Comparison of ENCODE assay signal across 9 mouse cellular contexts in the genomic region with DNA sequence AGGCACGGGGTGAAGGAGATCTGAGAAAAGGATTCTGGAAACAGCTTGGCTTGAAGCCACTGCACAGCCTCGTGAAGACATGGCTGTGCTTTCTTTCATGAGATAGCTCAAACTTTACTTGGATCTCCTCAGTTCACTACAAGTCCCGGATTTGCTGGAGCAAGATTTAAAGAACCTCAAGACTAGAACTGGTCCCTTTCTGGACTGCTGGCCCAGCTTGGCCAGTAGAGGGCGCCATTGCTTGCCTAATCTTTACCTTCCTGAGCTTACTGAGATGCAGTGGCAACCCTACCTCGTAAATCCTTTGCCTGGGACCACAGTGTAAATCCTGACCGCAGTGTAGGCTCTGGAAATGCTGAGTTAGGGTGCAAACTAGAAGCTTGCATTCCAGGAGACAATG. TPM values are rescaled to one million over a fixed set of nuclear protein-coding genes. Genes with fewer than 3 reads are reported as not detected.
DNase-seq lines count a peak whose midpoint lies in the region; ATAC-seq and TF ChIP-seq lines count a peak whose summit lies in the region.
"Had no signal": no experiment of that assay in that cellular context is flagged by ENCODE, and none has a peak within 500 bp of the region (broad histone marks: within the 10 kb centered on the region; RNA-seq: fewer than 3 reads in every experiment).

No protein-coding gene starts in this region.

- no peaks in the 10 kb centered on the region for H3K36me3 ChIP-seq in lung, postnatal 0 days (ENCODE audit: insufficient read depth, low read length)

- peak; percentile 43 for ATAC-seq in CD4-positive, CD25-positive, alpha-beta regulatory T cell, adult 4 months
- no peak for ATAC-seq in lung, postnatal 0 days

- H3K9me3 ChIP-seq in lung, postnatal 0 days (ENCODE audit: low read length): no peaks in the 10 kb centered on the region

- H3K9ac ChIP-seq in lung, postnatal 0 days (replicated peaks; ENCODE audit: low read depth): no peak overlapping the region

- intact Hi-C loops in gastrocnemius, postnatal 14 days (cut with DNase I; ENCODE audit: low total_unique reads): loop anchor here (2.0 kb wide), 1 partner anchor 51 kb away; no protein-coding TSS in a partner anchor

- no peaks in the 10 kb centered on the region for H3K27me3 ChIP-seq in lung, postnatal 0 days (replicated peaks; ENCODE audit: insufficient read depth, low read length)

- WGBS in lung, postnatal 0 days: 27% methylated on average over 6 of the region's 6 CpGs

- H3K4me1 ChIP-seq in lung, postnatal 0 days (ENCODE audit: insufficient read depth, low read depth, low read length): no peaks in the 10 kb centered on the region

- no peak overlapping the region for H3K4me3 ChIP-seq in lung, postnatal 0 days (ENCODE audit: low read depth, low read length)

- DNase-seq in Muller cell, postnatal 12 days (ENCODE audit: inconsistent ontology term): peak; percentile 52
- peak; percentile 43 for DNase-seq in cerebellum, adult 9-11 months
- DNase-seq in gastrocnemius, postnatal 14 days: peak; percentile 63
- peak; percentile 76 for DNase-seq in layer of hippocampus, adult 11-12 months (ENCODE audit: low spot score)
- peak; percentile 68 for DNase-seq in lung, postnatal 0 days (ENCODE audit: low spot score)
- peak; percentile 42 for DNase-seq in right cerebral cortex, postnatal 25 days
- no peak for DNase-seq in urinary bladder, adult 18-20 months (ENCODE audit: low spot score in 2 of 2)

- H3K27ac ChIP-seq in lung, postnatal 0 days (ENCODE audit: low read length): no peak overlapping the region

- peak; percentile 86 for TF ChIP-seq CTCF in lung, postnatal 0 days (IDR thresholded peaks at IDR 0.05)

- no peak for TF ChIP-seq EP300 in lung, postnatal 0 days (IDR thresholded peaks at IDR 0.05)

- H3K4me2 ChIP-seq in lung, postnatal 0 days (replicated peaks; ENCODE audit: low read depth, low read length): no peak overlapping the region

RNA-seq across cellular contexts. Expression of gene Grk1, which starts 6.7 kb away (rescaled TPM):
- polyA plus RNA-seq in CD4-positive, CD25-positive, alpha-beta regulatory T cell, adult 4 months (2017; shearing (Covaris generic)): not detected
- under 1 TPM in 1 of 2 experiments, not detected in 1; 0.02 TPM for total RNA-seq in gastrocnemius, postnatal 14 days (2021)
- polyA plus RNA-seq in lung, postnatal 0 days (2015; fragmentation: Nextera tagmentation; extraction: Ambion mirVana): not detected in 2 replicates
- polyA plus RNA-seq: liver, embryonic 16.5 days had no signal

RNA-seq across cellular contexts. Expression of gene Atp4b, which starts 15.0 kb away (rescaled TPM):
- not detected for polyA plus RNA-seq in CD4-positive, CD25-positive, alpha-beta regulatory T cell, adult 4 months (2017; shearing (Covaris generic))
- not detected for total RNA-seq in gastrocnemius, postnatal 14 days (2021)
- polyA plus RNA-seq in lung, postnatal 0 days (2015; fragmentation: Nextera tagmentation; extraction: Ambion mirVana): not detected in 2 replicates

RNA-seq across cellular contexts. Expression of gene Tmem255b, which starts 23.4 kb away (rescaled TPM):
- polyA plus RNA-seq in CD4-positive, CD25-positive, alpha-beta regulatory T cell, adult 4 months (2017; shearing (Covaris generic)): not detected
- 1 to 10 TPM; 4.3 to 4.8 TPM for total RNA-seq in gastrocnemius, postnatal 14 days (2021)
- polyA plus RNA-seq in lung, postnatal 0 days (2015; fragmentation: Nextera tagmentation; extraction: Ambion mirVana): 0.57 and 1.2 TPM in 2 replicates

Comparison
In these comparisons a context has a peak if more than half of its experiments do, and no peak if none do; other contexts are left out.
1. DNase-seq: peak in Muller cell, postnatal 12 days (single experiment), cerebellum, adult 9-11 months (single experiment), gastrocnemius, postnatal 14 days (single experiment), layer of hippocampus, adult 11-12 months (single experiment), lung, postnatal 0 days (single experiment) and right cerebral cortex, postnatal 25 days (single experiment); none in urinary bladder, adult 18-20 months (0 of 2).